Mouse (Mus musculus): ENCODE results near the gene Gsto1.

The Gsto1 gene

GRCm38 (mm10) chr19:47890489-47891130, 35.8 kb downstream of the Gsto1 start:
- DNase-seq (ENCODE audit: low spot score in 2 of 2) = no peak

GRCm38 (mm10) chr19:47891562-47892312, 37.0 kb downstream of the Gsto1 start:
- DNase-seq (ENCODE audit: low spot score in 2 of 2) = no peak

GRCm38 (mm10) chr19:47893092-47893491, 38.3 kb downstream of the Gsto1 start:
- no peak for DNase-seq (ENCODE audit: low spot score in 2 of 2)

- no peak for DNase-seq (ENCODE audit: low spot score in 2 of 2)
These were observed 43.8 kb downstream of the Gsto1 start for GRCm38 (mm10) chr19:47898472-47899079.

GRCm38 (mm10) chr19:47900012-47900411, 45.2 kb downstream of the Gsto1 start:
- DNase-seq (ENCODE audit: low spot score in 2 of 2) = no peak

GRCm38 (mm10) chr19:47900558-47900957, 45.8 kb downstream of the Gsto1 start:
- DNase-seq (ENCODE audit: low spot score in 2 of 2) = no peak

GRCm38 (mm10) chr19:47902316-47903201, 47.8 kb downstream of the Gsto1 start:
- no peak for DNase-seq (ENCODE audit: low spot score in 2 of 2)

GRCm38 (mm10) chr19:47903679-47904078, 48.9 kb downstream of the Gsto1 start:
- no peak for DNase-seq (ENCODE audit: low spot score in 2 of 2)

- DNase-seq (ENCODE audit: low spot score in 2 of 2) = no peak
These were observed 50.3 kb downstream of the Gsto1 start for GRCm38 (mm10) chr19:47905081-47905480.

- DNase-seq (ENCODE audit: low spot score in 2 of 2) = no peak
These were observed 50.8 kb downstream of the Gsto1 start for GRCm38 (mm10) chr19:47905603-47906002.

- no peak for DNase-seq (ENCODE audit: low spot score in 2 of 2)
These were observed 52.8 kb downstream of the Gsto1 start for GRCm38 (mm10) chr19:47907596-47907995.

GRCm38 (mm10) chr19:47908961-47909371, 54.2 kb downstream of the Gsto1 start:
- no peak for DNase-seq (ENCODE audit: low spot score in 2 of 2)

GRCm38 (mm10) chr19:47909387-47910116, 54.8 kb downstream of the Gsto1 start:
- DNase-seq (ENCODE audit: low spot score in 2 of 2) = no peak

GRCm38 (mm10) chr19:47910117-47910618, 55.4 kb downstream of the Gsto1 start:
- DNase-seq (ENCODE audit: low spot score in 2 of 2) = no peak

GRCm38 (mm10) chr19:47910751-47911150, 56.0 kb downstream of the Gsto1 start:
- no peak for DNase-seq (ENCODE audit: low spot score in 2 of 2)

- no peak for DNase-seq (ENCODE audit: low spot score in 2 of 2)
These were observed 58.6 kb downstream of the Gsto1 start for GRCm38 (mm10) chr19:47913344-47913743.

GRCm38 (mm10) chr19:47914191-47914590, 59.4 kb downstream of the Gsto1 start:
- no peak for DNase-seq (ENCODE audit: low spot score in 2 of 2)

Measured in urinary bladder, postnatal 36 days (tissue).